Mouse (Mus musculus): ENCODE results near the gene Lrch1. TPM values are rescaled to one million over a fixed set of nuclear protein-coding genes. Genes with fewer than 3 reads are reported as not detected.

Gene Lrch1
- polyA plus RNA-seq, 1 experiment = 24.4 TPM

GRCm38 (mm10) chr14:74910363-74910762 lies 37.3 kb downstream of the Lrch1 start:
- H3K4me3 ChIP-seq (replicated peaks; ENCODE audit: insufficient read depth, low read depth, low read length) = no peak overlapping the region
- DNase-seq = peak in 1 of 2 experiments; percentile 26
- H3K27ac ChIP-seq (ENCODE audit: insufficient read depth, low read length) = no peak overlapping the region
- WGBS = 66% methylated on average over 5 of the region's 5 CpGs
- H3K4me1 ChIP-seq (ENCODE audit: control insufficient read depth, insufficient read depth, low read length) = peaks cover 11% of the 10 kb centered on the region
- no peak for TF ChIP-seq POLR2A (IDR thresholded peaks at IDR 0.05; ENCODE audit: borderline replicate concordance, insufficient read depth, low read length)
- TF ChIP-seq CTCF (IDR thresholded peaks at IDR 0.05; ENCODE audit: borderline replicate concordance, insufficient read depth, low read depth, low read length) = no peak
- H3K27me3 ChIP-seq (ENCODE audit: control insufficient read depth, insufficient read depth, low read length) = no peaks in the 10 kb centered on the region

- H3K27me3 ChIP-seq (ENCODE audit: control insufficient read depth, insufficient read depth, low read length) = no peaks in the 10 kb centered on the region
- no peak overlapping the region for H3K4me3 ChIP-seq (replicated peaks; ENCODE audit: insufficient read depth, low read depth, low read length)
- TF ChIP-seq POLR2A (IDR thresholded peaks at IDR 0.05; ENCODE audit: borderline replicate concordance, insufficient read depth, low read length) = no peak
- no peak for TF ChIP-seq CTCF (IDR thresholded peaks at IDR 0.05; ENCODE audit: borderline replicate concordance, insufficient read depth, low read depth, low read length)
- H3K4me1 ChIP-seq (ENCODE audit: control insufficient read depth, insufficient read depth, low read length) = peaks cover 5% of the 10 kb centered on the region
- H3K27ac ChIP-seq (ENCODE audit: insufficient read depth, low read length) = no peak overlapping the region
- 44% methylated on average over 8 of the region's 8 CpGs for WGBS
- DNase-seq = peak in 1 of 2 experiments; percentile 18
These were observed 38.7 kb downstream of the Lrch1 start for GRCm38 (mm10) chr14:74909021-74909420.

- Histone ChIP-seq H3K27me3 (ENCODE audit: control insufficient read depth, insufficient read depth, low read length) (no peaks in the 10 kb centered on the region), H3K4me1 (ENCODE audit: control insufficient read depth, insufficient read depth, low read length) (peaks cover 5% of the 10 kb centered on the region), H3K4me3 (replicated peaks; ENCODE audit: insufficient read depth, low read depth, low read length) (no peak overlapping the region), H3K27ac (ENCODE audit: insufficient read depth, low read length) (no peak overlapping the region)
- WGBS = 92% methylated on average over 6 of the region's 6 CpGs
- no peak for TF ChIP-seq CTCF (IDR thresholded peaks at IDR 0.05; ENCODE audit: borderline replicate concordance, insufficient read depth, low read depth, low read length)
- no peak for TF ChIP-seq POLR2A (IDR thresholded peaks at IDR 0.05; ENCODE audit: borderline replicate concordance, insufficient read depth, low read length)
- no peak for DNase-seq
These were observed 39.4 kb downstream of the Lrch1 start for GRCm38 (mm10) chr14:74908250-74908649.

- no peak overlapping the region for H3K4me3 ChIP-seq (replicated peaks; ENCODE audit: insufficient read depth, low read depth, low read length)
- H3K27me3 ChIP-seq (ENCODE audit: control insufficient read depth, insufficient read depth, low read length) = no peaks in the 10 kb centered on the region
- peaks cover 5% of the 10 kb centered on the region for H3K4me1 ChIP-seq (ENCODE audit: control insufficient read depth, insufficient read depth, low read length)
- no peak for TF ChIP-seq POLR2A (IDR thresholded peaks at IDR 0.05; ENCODE audit: borderline replicate concordance, insufficient read depth, low read length)
- no peak for TF ChIP-seq CTCF (IDR thresholded peaks at IDR 0.05; ENCODE audit: borderline replicate concordance, insufficient read depth, low read depth, low read length)
- H3K27ac ChIP-seq (ENCODE audit: insufficient read depth, low read length) = no peak overlapping the region
- 63% methylated on average over 8 of the region's 8 CpGs for WGBS
- no peak for DNase-seq
These were observed 40.0 kb downstream of the Lrch1 start for GRCm38 (mm10) chr14:74907706-74908105.

- TF ChIP-seq CTCF (IDR thresholded peaks at IDR 0.05; ENCODE audit: borderline replicate concordance, insufficient read depth, low read depth, low read length) (no peak), POLR2A (IDR thresholded peaks at IDR 0.05; ENCODE audit: borderline replicate concordance, insufficient read depth, low read length) (no peak)
- Histone ChIP-seq H3K27me3 (ENCODE audit: control insufficient read depth, insufficient read depth, low read length) (no peaks in the 10 kb centered on the region), H3K4me1 (ENCODE audit: control insufficient read depth, insufficient read depth, low read length) (peaks cover 5% of the 10 kb centered on the region), H3K27ac (ENCODE audit: insufficient read depth, low read length) (no peak overlapping the region), H3K4me3 (replicated peaks; ENCODE audit: insufficient read depth, low read depth, low read length) (no peak overlapping the region)
- no peak for DNase-seq
- WGBS = 89% methylated on average over 3 of the region's 3 CpGs
These were observed 41.7 kb downstream of the Lrch1 start for GRCm38 (mm10) chr14:74905990-74906389.

- H3K27me3 ChIP-seq (ENCODE audit: control insufficient read depth, insufficient read depth, low read length) = no peaks in the 10 kb centered on the region
- 95% methylated on average over 5 of the region's 5 CpGs for WGBS
These were observed 43.2 kb downstream of the Lrch1 start for GRCm38 (mm10) chr14:74904442-74904841.

GRCm38 (mm10) chr14:74903047-74903446 lies 44.6 kb downstream of the Lrch1 start:
- TF ChIP-seq CTCF (IDR thresholded peaks at IDR 0.05; ENCODE audit: borderline replicate concordance, insufficient read depth, low read depth, low read length) (no peak), POLR2A (IDR thresholded peaks at IDR 0.05; ENCODE audit: borderline replicate concordance, insufficient read depth, low read length) (no peak)
- peak in 1 of 2 experiments; percentile 15 for DNase-seq
- H3K4me1 ChIP-seq (ENCODE audit: control insufficient read depth, insufficient read depth, low read length) = peaks cover 7% of the 10 kb centered on the region
- WGBS = 85% methylated on average over 4 of the region's 4 CpGs
- H3K27me3 ChIP-seq (ENCODE audit: control insufficient read depth, insufficient read depth, low read length) = no peaks in the 10 kb centered on the region
- H3K27ac ChIP-seq (ENCODE audit: insufficient read depth, low read length) = no peak overlapping the region
- no peak overlapping the region for H3K4me3 ChIP-seq (replicated peaks; ENCODE audit: insufficient read depth, low read depth, low read length)

More at GRCm38 (mm10) chr14:74904442-74904841, 43.2 kb downstream of the Lrch1 start:
- TF ChIP-seq POLR2A (IDR thresholded peaks at IDR 0.05; ENCODE audit: borderline replicate concordance, insufficient read depth, low read length) (no peak), CTCF (IDR thresholded peaks at IDR 0.05; ENCODE audit: borderline replicate concordance, insufficient read depth, low read depth, low read length) (no peak)
- DNase-seq = no peak
- Histone ChIP-seq H3K4me3 (replicated peaks; ENCODE audit: insufficient read depth, low read depth, low read length) (no peak overlapping the region), H3K27ac (ENCODE audit: insufficient read depth, low read length) (no peak overlapping the region), H3K4me1 (ENCODE audit: control insufficient read depth, insufficient read depth, low read length) (peaks cover 12% of the 10 kb centered on the region)

- Histone ChIP-seq H3K4me1 (ENCODE audit: control insufficient read depth, insufficient read depth, low read length) (peaks cover 7% of the 10 kb centered on the region), H3K27me3 (ENCODE audit: control insufficient read depth, insufficient read depth, low read length) (no peaks in the 10 kb centered on the region), H3K4me3 (replicated peaks; ENCODE audit: insufficient read depth, low read depth, low read length) (no peak overlapping the region), H3K27ac (ENCODE audit: insufficient read depth, low read length) (no peak overlapping the region)
- WGBS = 81% methylated on average over 8 of the region's 8 CpGs
- TF ChIP-seq CTCF (IDR thresholded peaks at IDR 0.05; ENCODE audit: borderline replicate concordance, insufficient read depth, low read depth, low read length) = no peak
- no peak for TF ChIP-seq POLR2A (IDR thresholded peaks at IDR 0.05; ENCODE audit: borderline replicate concordance, insufficient read depth, low read length)
- no peak for DNase-seq
These were observed 46.8 kb downstream of the Lrch1 start for GRCm38 (mm10) chr14:74900705-74901369.

All from cerebellum, adult 2 months (tissue).